Mouse (Mus musculus): ENCODE data around the gene Pde6d. TPM values are rescaled to one million over a fixed set of nuclear protein-coding genes. Genes with fewer than 3 reads are reported as not detected.
A peak's percentile ranks its signal among the peaks of the same experiment; 100 is the strongest.

Pde6d gene
- polyA plus RNA-seq, 1 experiment, result 6.6 TPM

GRCm38 (mm10) chr1:86581692-86582450 is 558 bp downstream of the Pde6d start:
- TF ChIP-seq GATA1 (IDR thresholded peaks at IDR 0.05; ENCODE audit: low read length) (no peak), TAL1 (IDR thresholded peaks at IDR 0.05; ENCODE audit: low read length) (no peak)
- Histone ChIP-seq H3K4me3 (replicated peaks) (peak overlapping the region; percentile 97), H3K4me1 (ENCODE audit: control insufficient read depth) (peaks cover 38% of the 10 kb centered on the region), H3K27me3 (ENCODE audit: control insufficient read depth) (no peaks in the 10 kb centered on the region), H3K9me3 (ENCODE audit: control insufficient read depth, low read length) (no peaks in the 10 kb centered on the region), H3K36me3 (ENCODE audit: control insufficient read depth) (peaks cover 4% of the 10 kb centered on the region)

DNA sequence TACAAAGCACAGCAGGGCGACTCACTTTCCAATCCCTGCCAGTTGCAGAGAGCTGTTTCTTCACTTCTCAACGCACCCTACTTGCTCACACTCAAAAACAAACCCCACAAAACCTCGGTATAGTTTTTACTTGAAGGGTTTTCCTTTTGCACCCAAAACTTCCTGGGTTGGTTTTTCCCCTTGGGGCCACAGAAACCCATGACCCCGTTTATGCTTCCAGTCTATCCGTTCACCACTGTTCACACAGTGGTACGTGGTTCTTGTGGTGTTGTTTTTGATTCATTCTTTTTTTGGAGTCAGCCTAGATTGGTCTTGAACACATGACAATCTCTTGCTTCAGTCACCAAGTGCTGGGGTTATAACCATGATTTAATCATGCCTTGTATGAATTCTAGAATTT is 2.0 kb downstream of the Pde6d start:
- no peak for TF ChIP-seq TAL1 (IDR thresholded peaks at IDR 0.05; ENCODE audit: low read length)
- TF ChIP-seq GATA1 (IDR thresholded peaks at IDR 0.05; ENCODE audit: low read length), result no peak
- no peaks in the 10 kb centered on the region for H3K27me3 ChIP-seq (ENCODE audit: control insufficient read depth)
- no peak overlapping the region for H3K4me3 ChIP-seq (replicated peaks)
- H3K4me1 ChIP-seq (ENCODE audit: control insufficient read depth), result peaks cover 30% of the 10 kb centered on the region
- peaks cover 4% of the 10 kb centered on the region for H3K36me3 ChIP-seq (ENCODE audit: control insufficient read depth)
- H3K9me3 ChIP-seq (ENCODE audit: control insufficient read depth, low read length), result no peaks in the 10 kb centered on the region

GRCm38 (mm10) chr1:86571941-86572340 is 10.5 kb downstream of the Pde6d start:
- no peaks in the 10 kb centered on the region for H3K9me3 ChIP-seq (ENCODE audit: control insufficient read depth, low read length)
- no peaks in the 10 kb centered on the region for H3K27me3 ChIP-seq (ENCODE audit: control insufficient read depth)
- TF ChIP-seq TAL1 (IDR thresholded peaks at IDR 0.05; ENCODE audit: low read length) (no peak), GATA1 (IDR thresholded peaks at IDR 0.05; ENCODE audit: low read length) (no peak)
- H3K4me3 ChIP-seq (replicated peaks), result no peak overlapping the region
- peaks cover 13% of the 10 kb centered on the region for H3K36me3 ChIP-seq (ENCODE audit: control insufficient read depth)
- H3K4me1 ChIP-seq (ENCODE audit: control insufficient read depth), result no peaks in the 10 kb centered on the region; the same call in 1 of the 2 replicates

GRCm38 (mm10) chr1:86571381-86571780 is 11.0 kb downstream of the Pde6d start:
- no peaks in the 10 kb centered on the region for H3K27me3 ChIP-seq (ENCODE audit: control insufficient read depth)
- peaks cover 13% of the 10 kb centered on the region for H3K36me3 ChIP-seq (ENCODE audit: control insufficient read depth)
- TF ChIP-seq GATA1 (IDR thresholded peaks at IDR 0.05; ENCODE audit: low read length) (no peak), TAL1 (IDR thresholded peaks at IDR 0.05; ENCODE audit: low read length) (no peak)
- H3K9me3 ChIP-seq (ENCODE audit: control insufficient read depth, low read length), result no peaks in the 10 kb centered on the region
- no peaks in the 10 kb centered on the region; the same call in 1 of the 2 replicates for H3K4me1 ChIP-seq (ENCODE audit: control insufficient read depth)
- no peak overlapping the region for H3K4me3 ChIP-seq (replicated peaks)

GRCm38 (mm10) chr1:86569292-86569860 is 13.1 kb downstream of the Pde6d start:
- H3K36me3 ChIP-seq (ENCODE audit: control insufficient read depth), result peaks cover 19% of the 10 kb centered on the region
- no peaks in the 10 kb centered on the region for H3K27me3 ChIP-seq (ENCODE audit: control insufficient read depth)
- no peak overlapping the region for H3K4me3 ChIP-seq (replicated peaks)
- no peaks in the 10 kb centered on the region for H3K9me3 ChIP-seq (ENCODE audit: control insufficient read depth, low read length)
- TF ChIP-seq GATA1 (IDR thresholded peaks at IDR 0.05; ENCODE audit: low read length) (no peak), TAL1 (IDR thresholded peaks at IDR 0.05; ENCODE audit: low read length) (no peak)
- peaks cover 8% of the 10 kb centered on the region for H3K4me1 ChIP-seq (ENCODE audit: control insufficient read depth)

DNA sequence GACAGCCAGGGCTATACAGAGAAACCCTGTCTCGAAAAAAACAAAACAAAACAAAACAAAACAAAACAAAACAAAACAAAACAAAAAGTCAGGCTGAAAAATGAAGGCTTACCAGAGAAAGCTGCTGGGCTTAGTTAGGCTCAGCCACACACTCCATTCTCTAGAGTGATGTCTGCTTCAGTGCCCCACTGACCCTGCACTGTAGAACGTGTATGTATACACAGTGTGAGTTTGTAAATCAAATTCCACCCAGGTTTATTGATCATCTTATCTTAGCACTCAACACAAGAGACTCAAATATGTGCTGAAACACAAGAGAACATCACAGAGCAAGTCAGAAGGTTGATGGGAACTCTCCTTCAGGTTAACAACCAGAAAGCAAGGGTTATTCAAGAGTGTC is 14.0 kb downstream of the Pde6d start:
- peaks cover 24% of the 10 kb centered on the region for H3K36me3 ChIP-seq (ENCODE audit: control insufficient read depth)
- H3K4me1 ChIP-seq (ENCODE audit: control insufficient read depth), result peaks cover 8% of the 10 kb centered on the region
- H3K27me3 ChIP-seq (ENCODE audit: control insufficient read depth), result no peaks in the 10 kb centered on the region
- no peak overlapping the region for H3K4me3 ChIP-seq (replicated peaks)
- no peaks in the 10 kb centered on the region for H3K9me3 ChIP-seq (ENCODE audit: control insufficient read depth, low read length)
- TF ChIP-seq TAL1 (IDR thresholded peaks at IDR 0.05; ENCODE audit: low read length), result no peak

- no peaks in the 10 kb centered on the region for H3K9me3 ChIP-seq (ENCODE audit: control insufficient read depth, low read length)
- H3K36me3 ChIP-seq (ENCODE audit: control insufficient read depth), result peaks cover 43% of the 10 kb centered on the region
- H3K27me3 ChIP-seq (ENCODE audit: control insufficient read depth), result no peaks in the 10 kb centered on the region
- H3K4me3 ChIP-seq (replicated peaks), result no peak overlapping the region
- peaks cover 24% of the 10 kb centered on the region for H3K4me1 ChIP-seq (ENCODE audit: control insufficient read depth)
- no peak for TF ChIP-seq TAL1 (IDR thresholded peaks at IDR 0.05; ENCODE audit: low read length)
- no peak for TF ChIP-seq GATA1 (IDR thresholded peaks at IDR 0.05; ENCODE audit: low read length)
Measured at GRCm38 (mm10) chr1:86562663-86563062, 19.8 kb downstream of the Pde6d start.

GRCm38 (mm10) chr1:86559232-86559631 is 23.2 kb downstream of the Pde6d start:
- Histone ChIP-seq H3K27me3 (ENCODE audit: control insufficient read depth) (no peaks in the 10 kb centered on the region), H3K4me1 (ENCODE audit: control insufficient read depth) (peaks cover 20% of the 10 kb centered on the region), H3K9me3 (ENCODE audit: control insufficient read depth, low read length) (no peaks in the 10 kb centered on the region), H3K4me3 (replicated peaks) (no peak overlapping the region), H3K36me3 (ENCODE audit: control insufficient read depth) (peaks cover 44% of the 10 kb centered on the region)
- TF ChIP-seq TAL1 (IDR thresholded peaks at IDR 0.05; ENCODE audit: low read length) (no peak), GATA1 (IDR thresholded peaks at IDR 0.05; ENCODE audit: low read length) (no peak)

DNA sequence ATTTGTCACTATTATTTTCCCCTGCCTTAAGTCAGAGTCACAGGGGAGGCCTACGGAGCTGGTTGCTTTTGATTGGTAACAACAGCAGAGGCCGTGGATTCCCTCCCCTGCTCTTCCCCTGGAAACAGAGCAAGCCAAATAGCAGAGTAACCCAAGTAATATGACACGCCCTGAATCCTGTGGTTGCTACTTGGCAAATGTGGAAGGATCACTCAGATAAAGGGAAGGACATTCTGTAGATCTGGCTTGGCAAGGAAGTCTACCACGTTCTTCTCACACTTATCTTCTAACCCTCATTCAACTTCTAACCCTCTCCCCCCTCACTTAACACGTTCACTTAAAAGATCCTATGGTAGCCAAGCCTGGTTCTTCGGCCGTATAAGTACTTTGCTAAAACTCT is 24.6 kb downstream of the Pde6d start:
- no peak for TF ChIP-seq GATA1 (IDR thresholded peaks at IDR 0.05; ENCODE audit: low read length)
- TF ChIP-seq TAL1 (IDR thresholded peaks at IDR 0.05; ENCODE audit: low read length), result no peak
- peaks cover 30% of the 10 kb centered on the region for H3K36me3 ChIP-seq (ENCODE audit: control insufficient read depth)
- H3K4me3 ChIP-seq (replicated peaks), result no peak overlapping the region
- no peaks in the 10 kb centered on the region for H3K27me3 ChIP-seq (ENCODE audit: control insufficient read depth)
- H3K9me3 ChIP-seq (ENCODE audit: control insufficient read depth, low read length), result no peaks in the 10 kb centered on the region
- peaks cover 16% of the 10 kb centered on the region for H3K4me1 ChIP-seq (ENCODE audit: control insufficient read depth)

Data from erythroblast, embryonic 14.5 days (primary cell).